Mouse (Mus musculus) brain, embryonic 14.5 days (tissue): ENCODE data around the gene Cox4i2. TPM values are rescaled to one million over a fixed set of nuclear protein-coding genes. Genes with fewer than 3 reads are reported as not detected.

Experiments used
- DNase-seq: peaks from one replicate; pipeline ENCODE4 v3.0.0-alpha.2; 2011; ENCODE audit warnings: low read depth
- CTCF ChIP-seq: fragments of 200-500 bp; IDR thresholded peaks from 2 replicates; pipeline ENCODE4 v1.5.1; 2012; ENCODE audit warnings: inconsistent platforms, mild to moderate bottlenecking, moderate library complexity, borderline replicate concordance; ENCODE audit not compliant: insufficient read depth, insufficient read length; ENCODE audit errors: extremely low read depth
- POLR2A ChIP-seq: fragments of 200-500 bp; IDR thresholded peaks from 2 replicates; pipeline ENCODE4 v1.6.1; 2012; ENCODE audit warnings: mild to moderate bottlenecking, inconsistent platforms, borderline replicate concordance; ENCODE audit not compliant: poor library complexity, insufficient read depth, insufficient read length, severe bottlenecking; ENCODE audit errors: extremely low read depth
- polyA plus RNA-seq: library from polyadenylated mRNA; depleted of rRNA; stranded (reverse); fragments of >200 nt; gene quantifications from 2 replicates; pipeline ENCODE4 v1.2.3, GENCODE M21; 2012

Cox4i2 gene
- polyA plus RNA-seq, 1 experiment = 4.3 TPM

- no peak for TF ChIP-seq CTCF
- TF ChIP-seq POLR2A = no peak
- DNase-seq = peak; percentile 21
These were observed 46.2 kb downstream of the Cox4i2 start for GRCm38 (mm10) chr2:152799954-152800761.

GRCm38 (mm10) chr2:152800762-152801113 is 46.8 kb downstream of the Cox4i2 start:
- DNase-seq = no peak
- TF ChIP-seq POLR2A (no peak), CTCF (no peak)

- DNase-seq = no peak
- TF ChIP-seq POLR2A (no peak), CTCF (no peak)
These were observed 48.3 kb downstream of the Cox4i2 start for GRCm38 (mm10) chr2:152802303-152802702.

GRCm38 (mm10) chr2:152803081-152803480 is 49.1 kb downstream of the Cox4i2 start:
- TF ChIP-seq CTCF (no peak), POLR2A (no peak)
- DNase-seq = no peak

- DNase-seq = peak; percentile 70
- TF ChIP-seq CTCF = no peak
- no peak for TF ChIP-seq POLR2A
These were observed 50.6 kb downstream of the Cox4i2 start for GRCm38 (mm10) chr2:152804408-152805110.

GRCm38 (mm10) chr2:152805111-152805490 is 51.1 kb downstream of the Cox4i2 start:
- peak; percentile 21 for DNase-seq
- TF ChIP-seq CTCF (no peak), POLR2A (no peak)

- no peak for TF ChIP-seq CTCF
- TF ChIP-seq POLR2A = no peak
- DNase-seq = no peak
These were observed 52.1 kb downstream of the Cox4i2 start for GRCm38 (mm10) chr2:152806037-152806436.

- no peak for DNase-seq
These were observed 54.2 kb downstream of the Cox4i2 start for GRCm38 (mm10) chr2:152808178-152808577.

GRCm38 (mm10) chr2:152810158-152810941 is 56.4 kb downstream of the Cox4i2 start:
- DNase-seq = no peak
- no peak for TF ChIP-seq CTCF
- no peak for TF ChIP-seq POLR2A

More at GRCm38 (mm10) chr2:152808178-152808577, 54.2 kb downstream of the Cox4i2 start:
- no peak for TF ChIP-seq POLR2A
- TF ChIP-seq CTCF = no peak

GRCm38 (mm10) chr2:152811336-152812165 is 57.6 kb downstream of the Cox4i2 start:
- no peak for DNase-seq
- TF ChIP-seq POLR2A (no peak), CTCF (no peak)

GRCm38 (mm10) chr2:152813232-152813631 is 59.3 kb downstream of the Cox4i2 start:
- no peak for DNase-seq
- TF ChIP-seq CTCF (no peak), POLR2A (no peak)
